Comparison of ENCODE assay signal across 7 mouse cellular contexts in genomic region chr16:90384846-90385245, GRCm38 (mm10). TPM values are rescaled to one million over a fixed set of nuclear protein-coding genes. Genes with fewer than 3 reads are reported as not detected.
DNase-seq lines count a peak whose midpoint lies in the region; ATAC-seq lines count a peak whose summit lies in the region.

No protein-coding gene starts in this region.

- H3K27me3 ChIP-seq in hindbrain, embryonic 12.5 days: peaks cover 21% of the 10 kb centered on the region

- H3K4me2 ChIP-seq in hindbrain, embryonic 12.5 days (replicated peaks): peak overlapping the region; percentile 80

- H3K4me1 ChIP-seq in hindbrain, embryonic 12.5 days: peaks cover 36% of the 10 kb centered on the region

- H3K4me3 ChIP-seq in hindbrain, embryonic 12.5 days: peak overlapping the region; percentile 65

- ATAC-seq in hindbrain, embryonic 12.5 days (ENCODE audit: low FRiP score): no peak
- no peak for ATAC-seq in erythroid progenitor cell, adult 5-6 weeks (replicated peaks; ENCODE audit: low FRiP score, poor library complexity, severe bottlenecking)

- no peaks in the 10 kb centered on the region for H3K36me3 ChIP-seq in hindbrain, embryonic 12.5 days

- no peak overlapping the region for H3K27ac ChIP-seq in hindbrain, embryonic 12.5 days

- H3K9ac ChIP-seq in hindbrain, embryonic 12.5 days: peak overlapping the region; percentile 84

- no peaks in the 10 kb centered on the region for H3K9me3 ChIP-seq in hindbrain, embryonic 12.5 days (replicated peaks)

- 4% methylated on average over 12 of the region's 12 CpGs for WGBS in hindbrain, embryonic 12.5 days

- peak; percentile 38 for DNase-seq in ES-CJ7 (ENCODE audit: low read depth, low spot score)
- DNase-seq in brain, adult 2 months (ENCODE audit: low read depth, low spot score): peak; percentile 47
- peak; percentile 43 to 45 for DNase-seq in lung, postnatal 4 days
- DNase-seq in urinary bladder, postnatal 4 days (ENCODE audit: low spot score in 2 of 2): no peak
- no peak for DNase-seq in cerebellum, adult 18-20 months

RNA-seq across cellular contexts. Expression of gene Hunk, which starts 1.0 kb away (rescaled TPM):
- 17.9 and 18.9 TPM in 2 replicates for polyA plus RNA-seq in hindbrain, embryonic 12.5 days (2016; fragmentation: Nextera tagmentation; extraction: Ambion mirVana)
- not detected in 2 replicates for total RNA-seq in erythroid progenitor cell, adult 5-6 weeks (2015; ENCODE audit: low replicate concordance)
- total RNA-seq in erythroid progenitor cell, adult 5-6 weeks (2017; ENCODE audit: low replicate concordance): not detected in 2 replicates

Comparison
In these comparisons a context has a peak if more than half of its experiments do, and no peak if none do; other contexts are left out.
1. DNase-seq: peak in ES-CJ7 (single experiment), brain, adult 2 months (single experiment) and lung, postnatal 4 days (2 of 2); none in urinary bladder, postnatal 4 days (0 of 2) and cerebellum, adult 18-20 months (0 of 2).